Mouse (Mus musculus) gastrocnemius, postnatal 4 days (tissue): ENCODE measurements around the gene Gm13285. TPM values are rescaled to one million over a fixed set of nuclear protein-coding genes. Genes with fewer than 3 reads are reported as not detected.
"Not testable (repeated sequence)": the region's sequence is repeated elsewhere in the genome, so short reads cannot be mapped to it uniquely, and the experiment has no call there.

Experiments
- DNase-seq, 2 experiments: peaks; one replicate each; pipeline ENCODE4 v3.0.0; 2021 to 2022; ENCODE audit warnings: low spot score in 2 of 2, mixed read lengths in 2 of 2
- long read RNA-seq, 2 experiments: library from polyadenylated mRNA; stranded (forward); transcript quantifications; one replicate each; pipeline ENCODE4 v2.0.0; 2021
- total RNA-seq, 2 experiments: library from RNA; stranded (reverse); gene quantifications; 2 replicates each; pipeline ENCODE4 v1.2.3; 2021

The Gm13285 gene
- total RNA-seq, result under 1 TPM; 0.37 to 0.54 TPM
- long read RNA-seq, experiment 1, result 0 reads
- long read RNA-seq, experiment 2, result 0 reads

- not testable (repeated sequence) for DNase-seq
Measured at GRCm38 (mm10) chr4:88799365-88799764, at the start of gene Gm13285. Gene Gm13285, plus strand, starts transcription at chr4:88799665.

GRCm38 (mm10) chr4:88749926-88750325 lies 49.5 kb upstream of the Gm13285 start:
- no peak for DNase-seq

GRCm38 (mm10) chr4:88754818-88755340 lies 44.6 kb upstream of the Gm13285 start, which contains the start of gene Gm13271:
Gene Gm13271, plus strand, starts transcription at chr4:88754868.
- DNase-seq, result peak; percentile 68 to 69

GRCm38 (mm10) chr4:88756581-88757513 lies 42.6 kb upstream of the Gm13285 start:
- peak in 1 of 2 experiments; percentile 10 for DNase-seq

GRCm38 (mm10) chr4:88757628-88758031 lies 41.8 kb upstream of the Gm13285 start:
- peak; percentile 81 to 83 for DNase-seq

GRCm38 (mm10) chr4:88758751-88759150 lies 40.7 kb upstream of the Gm13285 start:
- not testable (repeated sequence) for DNase-seq

- DNase-seq, result peak; percentile 42 to 47
Measured at GRCm38 (mm10) chr4:88759610-88760268, 39.7 kb upstream of the Gm13285 start, which contains the start of gene Gm13283. Gene Gm13283, plus strand, starts transcription at chr4:88760119.

- DNase-seq, result peak; percentile 30 to 67
Measured at GRCm38 (mm10) chr4:88760431-88760830, 39.0 kb upstream of the Gm13285 start.

- peak; percentile 78 to 85 for DNase-seq
Measured at GRCm38 (mm10) chr4:88761776-88762175, 37.7 kb upstream of the Gm13285 start.

- peak in 1 of 2 experiments; percentile 20 for DNase-seq
Measured at GRCm38 (mm10) chr4:88762341-88762740, 37.1 kb upstream of the Gm13285 start.

GRCm38 (mm10) chr4:88763384-88764018 lies 36.0 kb upstream of the Gm13285 start:
- peak in 1 of 2 experiments; percentile 34 for DNase-seq

- DNase-seq, result not testable (repeated sequence)
Measured at GRCm38 (mm10) chr4:88773534-88773933, 25.9 kb upstream of the Gm13285 start, which contains the start of gene Gm13290. Gene Gm13290, plus strand, starts transcription at chr4:88773834.

GRCm38 (mm10) chr4:88776622-88777021 lies 22.8 kb upstream of the Gm13285 start, which contains the start of gene Gm13289:
Gene Gm13289, plus strand, starts transcription at chr4:88776922.
- DNase-seq, result not testable (repeated sequence)

- DNase-seq, result not testable (repeated sequence)
Measured at GRCm38 (mm10) chr4:88779550-88779949, 19.9 kb upstream of the Gm13285 start, which contains the start of gene Gm13272. Gene Gm13272, plus strand, starts transcription at chr4:88779850.

GRCm38 (mm10) chr4:88780320-88780719 lies 19.1 kb upstream of the Gm13285 start:
- DNase-seq, result peak in 1 of 2 experiments; percentile 14

- not testable (repeated sequence) for DNase-seq
Measured at GRCm38 (mm10) chr4:88781831-88782230, 17.6 kb upstream of the Gm13285 start, which contains the start of gene Ifnz. Gene Ifnz, plus strand, starts transcription at chr4:88782131.

- not testable (repeated sequence) for DNase-seq
Measured at GRCm38 (mm10) chr4:88782335-88782734, 17.1 kb upstream of the Gm13285 start.

GRCm38 (mm10) chr4:88785409-88785808 lies 14.1 kb upstream of the Gm13285 start, which contains the start of gene Gm13276:
Gene Gm13276, plus strand, starts transcription at chr4:88785709.
- not testable (repeated sequence) for DNase-seq

- peak; percentile 20 to 52 for DNase-seq
Measured at GRCm38 (mm10) chr4:88788402-88788801, 11.1 kb upstream of the Gm13285 start, which contains the start of gene Gm13277. Gene Gm13277, plus strand, starts transcription at chr4:88788632.

GRCm38 (mm10) chr4:88791250-88791649 lies 8.2 kb upstream of the Gm13285 start, which contains the start of gene Gm13278:
Gene Gm13278, plus strand, starts transcription at chr4:88791550.
- not testable (repeated sequence) for DNase-seq
